In the genomic region with DNA sequence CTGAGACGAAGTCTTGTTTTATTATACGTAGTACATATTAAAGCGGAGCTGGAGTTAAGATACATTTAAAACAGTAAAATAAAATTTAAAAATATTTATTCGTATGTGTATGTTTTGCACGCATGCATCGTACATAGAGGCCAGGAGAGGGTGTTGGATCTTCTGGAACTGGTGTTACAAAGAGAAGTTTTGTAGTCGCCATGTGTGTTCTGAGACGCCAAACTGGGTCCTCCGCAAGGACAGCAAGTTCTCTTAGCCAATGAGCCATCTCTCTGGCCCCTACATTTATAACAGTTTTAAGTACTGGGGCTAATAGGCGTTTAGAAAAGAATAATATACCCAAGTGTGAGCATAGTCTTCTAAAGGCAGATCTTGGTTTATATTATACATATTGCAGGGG, we compare ENCODE assay signal across 8 mouse cellular contexts. TPM values are rescaled to one million over a fixed set of nuclear protein-coding genes. Genes with fewer than 3 reads are reported as not detected.
DNase-seq lines count a peak whose midpoint lies in the region; ATAC-seq and TF ChIP-seq lines count a peak whose summit lies in the region.

No protein-coding gene starts in this region.

- no peak for ATAC-seq in embryonic facial prominence, embryonic 13.5 days (ENCODE audit: insufficient number of reproducible peaks, insufficient read depth, low FRiP score, low TSS enrichment, low read depth)
- no peak; the same call in 1 of the 2 replicates for ATAC-seq in intestine, embryonic 14.5 days (replicated peaks; ENCODE audit: low FRiP score, low TSS enrichment, low read depth)
- ATAC-seq in midbrain, embryonic 16.5 days = peak; percentile 57

- peak overlapping the region; percentile 57 for H3K4me2 ChIP-seq in embryonic facial prominence, embryonic 13.5 days
- H3K4me2 ChIP-seq in intestine, embryonic 14.5 days (ENCODE audit: low read length) = peak overlapping the region; percentile 57
- H3K4me2 ChIP-seq in midbrain, embryonic 16.5 days (ENCODE audit: low read length) = peak overlapping the region; percentile 59

- no peak for DNase-seq in kidney, adult 2 months
- DNase-seq in kidney, adult 9 months = no peak
- no peak for DNase-seq in intestine, embryonic 14.5 days (ENCODE audit: low spot score)
- DNase-seq in right cerebral cortex, postnatal 14 days = no peak
- DNase-seq in left cerebral cortex, postnatal 10 days (ENCODE audit: extremely low spot score in 1 of 2, low spot score in 2 of 2) = no peak
- DNase-seq in urinary bladder, adult 2 months (ENCODE audit: low spot score) = no peak

- TF ChIP-seq POLR2A in kidney, adult 2 months (IDR thresholded peaks at IDR 0.05; ENCODE audit: low read depth, low read length) = no peak

- peak overlapping the region; percentile 71 for H3K4me3 ChIP-seq in kidney, adult 2 months (ENCODE audit: insufficient read depth, low read depth, low read length)
- peak overlapping the region; percentile 65 for H3K4me3 ChIP-seq in embryonic facial prominence, embryonic 13.5 days
- H3K4me3 ChIP-seq in intestine, embryonic 14.5 days (ENCODE audit: low read depth, low read length) = peak overlapping the region; percentile 65
- peak overlapping the region; percentile 73 for H3K4me3 ChIP-seq in midbrain, embryonic 16.5 days (ENCODE audit: low read depth, low read length)

- no peaks in the 10 kb centered on the region for H3K4me1 ChIP-seq in kidney, adult 2 months (ENCODE audit: control insufficient read depth, insufficient read depth, low read length)
- H3K4me1 ChIP-seq in embryonic facial prominence, embryonic 13.5 days = 0 out of 2 replicates have a peak, but pooled peaks cover 3% of the 10 kb centered on the region
- peaks cover 3% of the 10 kb centered on the region; the same call in 1 of the 2 replicates for H3K4me1 ChIP-seq in intestine, embryonic 14.5 days (replicated peaks; ENCODE audit: control insufficient read depth, insufficient read depth, low read length)
- H3K4me1 ChIP-seq in midbrain, embryonic 16.5 days (ENCODE audit: control insufficient read depth, insufficient read depth, low read length) = peaks cover 2% of the 10 kb centered on the region; the same call in 1 of the 2 replicates

- no peak overlapping the region for H3K27ac ChIP-seq in kidney, adult 2 months (ENCODE audit: insufficient read depth, low read depth, low read length)
- no peak overlapping the region for H3K27ac ChIP-seq in embryonic facial prominence, embryonic 13.5 days
- no peak overlapping the region for H3K27ac ChIP-seq in intestine, embryonic 14.5 days (ENCODE audit: low read depth)
- peak overlapping the region; percentile 91; the same call in 1 of the 2 replicates for H3K27ac ChIP-seq in midbrain, embryonic 16.5 days (ENCODE audit: low read length)

- WGBS in kidney, adult 2 months = 32% methylated on average over 10 of the region's 10 CpGs
- WGBS in embryonic facial prominence, embryonic 13.5 days = 34% methylated on average over 10 of the region's 10 CpGs
- WGBS in intestine, embryonic 14.5 days = 30% methylated on average over 10 of the region's 10 CpGs
- WGBS in midbrain, embryonic 16.5 days = 34% methylated on average over 10 of the region's 10 CpGs

- intact Hi-C loops in left cerebral cortex, postnatal 10 days (cut with DNase I) = no loop called here

- H3K9me3 ChIP-seq in embryonic facial prominence, embryonic 13.5 days = no peaks in the 10 kb centered on the region
- H3K9me3 ChIP-seq in intestine, embryonic 14.5 days (ENCODE audit: control insufficient read depth, low read length) = no peaks in the 10 kb centered on the region
- no peaks in the 10 kb centered on the region for H3K9me3 ChIP-seq in midbrain, embryonic 16.5 days (replicated peaks; ENCODE audit: control insufficient read depth, low read length, poor library complexity, severe bottlenecking)

- H3K27me3 ChIP-seq in kidney, adult 2 months (replicated peaks; ENCODE audit: control insufficient read depth, insufficient read depth, low read length) = no peaks in the 10 kb centered on the region
- no peaks in the 10 kb centered on the region for H3K27me3 ChIP-seq in embryonic facial prominence, embryonic 13.5 days
- no peaks in the 10 kb centered on the region for H3K27me3 ChIP-seq in intestine, embryonic 14.5 days (replicated peaks; ENCODE audit: control insufficient read depth, insufficient read depth, low read length)
- 0 out of 2 replicates have a peak, but pooled peaks cover under 1% of the 10 kb centered on the region for H3K27me3 ChIP-seq in midbrain, embryonic 16.5 days (ENCODE audit: control insufficient read depth, insufficient read depth, low read depth, low read length)

- TF ChIP-seq CTCF in kidney, adult 2 months (conservative IDR thresholded peaks at IDR 0.05; ENCODE audit: insufficient read depth, insufficient read length, low read depth, low read length) = no peak

- peak overlapping the region; percentile 72; the same call in 1 of the 2 replicates for H3K9ac ChIP-seq in embryonic facial prominence, embryonic 13.5 days
- peak overlapping the region; percentile 48 for H3K9ac ChIP-seq in intestine, embryonic 14.5 days (ENCODE audit: low read length)
- H3K9ac ChIP-seq in midbrain, embryonic 16.5 days (ENCODE audit: low read depth, low read length) = peak overlapping the region; percentile 80; the same call in 1 of the 2 replicates

- H3K36me3 ChIP-seq in kidney, adult 2 months (ENCODE audit: control insufficient read depth, insufficient read depth, low read length) = no peaks in the 10 kb centered on the region
- H3K36me3 ChIP-seq in embryonic facial prominence, embryonic 13.5 days = no peaks in the 10 kb centered on the region
- no peaks in the 10 kb centered on the region for H3K36me3 ChIP-seq in intestine, embryonic 14.5 days (ENCODE audit: control insufficient read depth, insufficient read depth, low read length)
- no peaks in the 10 kb centered on the region for H3K36me3 ChIP-seq in midbrain, embryonic 16.5 days (ENCODE audit: control insufficient read depth, insufficient read depth, low read length)

RNA-seq across cellular contexts. Expression of a gene that starts 0.6 kb away (rescaled TPM):
- polyA plus RNA-seq in kidney, adult 2 months (2012; rRNA removed) = 0.19 and 0.28 TPM in 2 replicates
- 3.1 and 4.0 TPM in 2 replicates for polyA plus RNA-seq in embryonic facial prominence, embryonic 13.5 days (2015; fragmentation: Nextera tagmentation; extraction: Ambion mirVana)
- 1.5 and 2.1 TPM in 2 replicates for polyA plus RNA-seq in intestine, embryonic 14.5 days (2014; fragmentation: Nextera tagmentation; extraction: Ambion mirVana)
- 8.6 TPM in 2 replicates for polyA plus RNA-seq in midbrain, embryonic 16.5 days (2015; fragmentation: Nextera tagmentation; extraction: Ambion mirVana)
- 1 to 10 TPM; 8.1 to 8.6 TPM for total RNA-seq in left cerebral cortex, postnatal 10 days (2021)
- 0.63 and 0.83 TPM in 2 replicates for polyA plus RNA-seq in urinary bladder, adult 2 months (2012; rRNA removed)

RNA-seq across cellular contexts. Expression of a gene that starts 13.0 kb away (rescaled TPM):
- polyA plus RNA-seq in kidney, adult 2 months (2012; rRNA removed) = 0.36 and 0.45 TPM in 2 replicates
- polyA plus RNA-seq in embryonic facial prominence, embryonic 13.5 days (2015; fragmentation: Nextera tagmentation; extraction: Ambion mirVana) = 7.8 and 9.2 TPM in 2 replicates
- 4.0 and 5.3 TPM in 2 replicates for polyA plus RNA-seq in intestine, embryonic 14.5 days (2014; fragmentation: Nextera tagmentation; extraction: Ambion mirVana)
- polyA plus RNA-seq in midbrain, embryonic 16.5 days (2015; fragmentation: Nextera tagmentation; extraction: Ambion mirVana) = 16.9 and 17.4 TPM in 2 replicates
- total RNA-seq in left cerebral cortex, postnatal 10 days (2021) = 10 to 100 TPM; 14.0 to 15.7 TPM
- 2.8 TPM in 2 replicates for polyA plus RNA-seq in urinary bladder, adult 2 months (2012; rRNA removed)

RNA-seq across cellular contexts. Expression of a gene that starts 19.0 kb away (rescaled TPM):
- 0.45 and 0.46 TPM in 2 replicates for polyA plus RNA-seq in kidney, adult 2 months (2012; rRNA removed)
- polyA plus RNA-seq in embryonic facial prominence, embryonic 13.5 days (2015; fragmentation: Nextera tagmentation; extraction: Ambion mirVana) = 2.7 and 4.5 TPM in 2 replicates
- polyA plus RNA-seq in intestine, embryonic 14.5 days (2014; fragmentation: Nextera tagmentation; extraction: Ambion mirVana) = 2.0 and 2.1 TPM in 2 replicates
- 7.3 and 7.9 TPM in 2 replicates for polyA plus RNA-seq in midbrain, embryonic 16.5 days (2015; fragmentation: Nextera tagmentation; extraction: Ambion mirVana)
- total RNA-seq in left cerebral cortex, postnatal 10 days (2021) = 1 to 10 TPM; 4.6 to 5.5 TPM
- 2.6 and 3.5 TPM in 2 replicates for polyA plus RNA-seq in urinary bladder, adult 2 months (2012; rRNA removed)

RNA-seq across cellular contexts. Expression of a gene that starts 39.0 kb away (rescaled TPM):
- 2.0 TPM in 2 replicates for polyA plus RNA-seq in kidney, adult 2 months (2012; rRNA removed)
- 12.8 and 13.7 TPM in 2 replicates for polyA plus RNA-seq in embryonic facial prominence, embryonic 13.5 days (2015; fragmentation: Nextera tagmentation; extraction: Ambion mirVana)
- 8.3 and 10.2 TPM in 2 replicates for polyA plus RNA-seq in intestine, embryonic 14.5 days (2014; fragmentation: Nextera tagmentation; extraction: Ambion mirVana)
- polyA plus RNA-seq in midbrain, embryonic 16.5 days (2015; fragmentation: Nextera tagmentation; extraction: Ambion mirVana) = 13.1 and 17.2 TPM in 2 replicates
- total RNA-seq in left cerebral cortex, postnatal 10 days (2021) = 10 to 100 TPM in 1 of 2 experiments, 1 to 10 TPM in 1; 8.9 to 10.2 TPM
- polyA plus RNA-seq in urinary bladder, adult 2 months (2012; rRNA removed) = 8.2 and 10.0 TPM in 2 replicates

RNA-seq across cellular contexts. Expression of a gene that starts 54.4 kb away (rescaled TPM):
- polyA plus RNA-seq in kidney, adult 2 months (2012; rRNA removed) = 0.03 TPM in 1 of 2 replicates, not detected in the other
- not detected in 2 replicates for polyA plus RNA-seq in embryonic facial prominence, embryonic 13.5 days (2015; fragmentation: Nextera tagmentation; extraction: Ambion mirVana)
- 0.31 and 0.38 TPM in 2 replicates for polyA plus RNA-seq in intestine, embryonic 14.5 days (2014; fragmentation: Nextera tagmentation; extraction: Ambion mirVana)
- 5.8 and 7.7 TPM in 2 replicates for polyA plus RNA-seq in midbrain, embryonic 16.5 days (2015; fragmentation: Nextera tagmentation; extraction: Ambion mirVana)
- 10 to 100 TPM; 14.7 to 15.7 TPM for total RNA-seq in left cerebral cortex, postnatal 10 days (2021)
- polyA plus RNA-seq in urinary bladder, adult 2 months (2012; rRNA removed) = 0.24 and 0.30 TPM in 2 replicates
